Mouse (Mus musculus) liver, embryonic 18 days (tissue): Measurements from ENCODE around the gene Olfr735. TPM values are rescaled to one million over a fixed set of nuclear protein-coding genes. Genes with fewer than 3 reads are reported as not detected.

Experiments used
- polyA plus RNA-seq: library from polyadenylated mRNA; depleted of rRNA; stranded (reverse); fragments of >200 nt; gene quantifications from 2 replicates; pipeline ENCODE4 v1.2.3, GENCODE M21; 2012; rRNA removed

The Olfr735 gene
- 0.02 TPM in 1 of 2 replicates, not detected in the other for polyA plus RNA-seq

GRCm38 (mm10) chr14:50348796-50349195 lies at the start of gene Olfr735:
Gene Olfr735, minus strand, starts transcription at chr14:50348872.

GRCm38 (mm10) chr14:50380863-50381262 lies 32.2 kb upstream of the Olfr735 start, which contains the start of gene Olfr736:
Gene Olfr736, plus strand, starts transcription at chr14:50381163.

GRCm38 (mm10) chr14:50357593-50357992 lies 8.9 kb upstream of the Olfr735 start, which contains the start of gene Tlr11:
Gene Tlr11, plus strand, starts transcription at chr14:50357914.

GRCm38 (mm10) chr14:50326661-50327060 lies 22.0 kb downstream of the Olfr735 start, which contains the start of gene Olfr734:
Gene Olfr734, minus strand, starts transcription at chr14:50326761.

GRCm38 (mm10) chr14:50301422-50301821 lies 47.2 kb downstream of the Olfr735 start, which contains the start of gene Olfr733:
Gene Olfr733, minus strand, starts transcription at chr14:50301522.

Other genes with a start within 250 kb of the Olfr735 start
- not detected in 2 replicates for gene Olfr727, start 225.7 kb downstream of the Olfr735 start, polyA plus RNA-seq
- gene Olfr728, start 206.2 kb downstream of the Olfr735 start, polyA plus RNA-seq: not detected in 2 replicates
- gene Olfr729, start 196.0 kb downstream of the Olfr735 start, polyA plus RNA-seq: not detected in 2 replicates
- not detected in 2 replicates for gene Olfr730, start 160.7 kb downstream of the Olfr735 start, polyA plus RNA-seq
- not detected in 2 replicates for gene Olfr731, start 107.0 kb downstream of the Olfr735 start, polyA plus RNA-seq
- gene Olfr732, start 64.7 kb downstream of the Olfr735 start, polyA plus RNA-seq: not detected in 2 replicates
- gene Olfr733, start 47.4 kb downstream of the Olfr735 start, polyA plus RNA-seq: not detected in 2 replicates
- not detected in 2 replicates for gene Olfr734, start 22.1 kb downstream of the Olfr735 start, polyA plus RNA-seq
- gene Tlr11, start 9.0 kb upstream of the Olfr735 start, polyA plus RNA-seq: 0.26 and 0.31 TPM in 2 replicates
- gene Olfr736, start 32.3 kb upstream of the Olfr735 start, polyA plus RNA-seq: not detected in 2 replicates
- not detected in 2 replicates for gene Olfr738, start 58.7 kb upstream of the Olfr735 start, polyA plus RNA-seq
- gene Olfr739, start 69.8 kb upstream of the Olfr735 start, polyA plus RNA-seq: not detected in 2 replicates
- gene Olfr740, start 96.7 kb upstream of the Olfr735 start, polyA plus RNA-seq: not detected in 2 replicates
- gene Olfr741, start 123.9 kb upstream of the Olfr735 start, polyA plus RNA-seq: not detected in 2 replicates
- not detected in 2 replicates for gene Olfr742, start 154.7 kb upstream of the Olfr735 start, polyA plus RNA-seq
- not detected in 2 replicates for gene Olfr743, start 173.0 kb upstream of the Olfr735 start, polyA plus RNA-seq